22 mouse cellular contexts compared by ENCODE assay signal in the genomic region with DNA sequence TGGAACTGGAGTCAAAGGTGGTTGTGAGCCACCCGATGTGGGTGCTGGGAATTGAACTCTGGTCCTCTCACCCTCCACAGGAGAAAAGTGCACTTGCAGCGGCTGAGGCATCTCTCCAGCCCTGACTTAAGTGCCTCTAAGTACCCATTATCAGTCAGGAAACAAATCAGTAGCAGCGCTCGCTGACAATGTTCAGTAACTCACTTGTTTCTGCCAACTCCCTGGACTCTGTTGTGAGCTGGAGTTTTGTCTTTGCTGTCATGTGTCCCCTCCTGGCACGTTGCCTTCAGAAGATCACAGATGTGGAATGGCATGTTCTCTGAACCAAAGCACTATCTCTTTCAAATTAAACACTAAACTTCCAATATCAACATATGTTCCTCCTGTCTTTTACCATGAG. TPM values are rescaled to one million over a fixed set of nuclear protein-coding genes. Genes with fewer than 3 reads are reported as not detected.
"Had no signal": no experiment of that assay in that cellular context is flagged by ENCODE, and none has a peak within 500 bp of the region (broad histone marks: within the 10 kb centered on the region; RNA-seq: fewer than 3 reads in every experiment).

No protein-coding gene starts in this region.

- DNase-seq: lung, adult 18-20 months; lung, embryonic 14.5 days; lung, postnatal 10 days; lung, postnatal 4 days; midbrain, embryonic 14.5 days; retina, postnatal 1 day; right cerebral cortex, adult 18-20 months; right cerebral cortex, postnatal 25 days; right cerebral cortex, postnatal 4 days; spleen, adult 18-20 months; thymus, adult 18-20 months; thymus, postnatal 14 days; thymus, postnatal 36 days had no signal

- H3K9ac ChIP-seq: lung, embryonic 14.5 days; midbrain, embryonic 12.5 days; neural tube, embryonic 13.5 days; neural tube, embryonic 15.5 days had no signal

- ATAC-seq: midbrain, embryonic 16.5 days had no signal

- H3K4me3 ChIP-seq: midbrain, embryonic 10.5 days; midbrain, embryonic 12.5 days; myocyte; neural tube, embryonic 13.5 days; neural tube, embryonic 15.5 days had no signal

- H3K27ac ChIP-seq: midbrain, embryonic 10.5 days; midbrain, embryonic 12.5 days; neural tube, embryonic 13.5 days; neural tube, embryonic 15.5 days had no signal

- H3K4me2 ChIP-seq: lung, embryonic 14.5 days; midbrain, embryonic 12.5 days; neural tube, embryonic 13.5 days; neural tube, embryonic 15.5 days had no signal

- H3K9me3 ChIP-seq: midbrain, embryonic 10.5 days; midbrain, embryonic 12.5 days; neural tube, embryonic 13.5 days; neural tube, embryonic 15.5 days had no signal

- H3K36me3 ChIP-seq: midbrain, embryonic 10.5 days; midbrain, embryonic 12.5 days; neural tube, embryonic 13.5 days; neural tube, embryonic 15.5 days had no signal

RNA-seq across cellular contexts. Expression of a gene that starts 33.8 kb away (rescaled TPM):
- total RNA-seq: megakaryocyte, adult 5-6 weeks; megakaryocyte-erythroid progenitor cell, adult 5-6 weeks had no signal
- polyA plus RNA-seq: myocyte; neural tube, embryonic 13.5 days; small intestine, adult 2 months had no signal
